Mouse (Mus musculus) heart, postnatal 14 days (tissue): Measurements from ENCODE around the gene Naa15. TPM values are rescaled to one million over a fixed set of nuclear protein-coding genes. Genes with fewer than 3 reads are reported as not detected.
A peak's percentile ranks its signal among the peaks of the same experiment; 100 is the strongest.

Experiments
- DNase-seq, 2 experiments: peaks; one replicate each; pipeline ENCODE4 v3.0.0; 2021 to 2022
- intact Hi-C: fragments of 180-260 bp; cut with DNase I; formaldehyde crosslinking; loops from one replicate; pipeline ENCODE4 v1.15.1; 2025
- total RNA-seq, 2 experiments: library from RNA; stranded (reverse); gene quantifications; 2 replicates each; pipeline ENCODE4 v1.2.3; 2021

The Naa15 gene
- total RNA-seq, 2 experiments from 2014 or later = 44.8 to 45.0 TPM

GRCm38 (mm10) chr3:51497978-51498377, 83.0 kb downstream of the Naa15 start:
- no peak for DNase-seq
- intact Hi-C loops = no loop called here

GRCm38 (mm10) chr3:51498659-51499058, 83.7 kb downstream of the Naa15 start:
- intact Hi-C loops = no loop called here
- no peak for DNase-seq

GRCm38 (mm10) chr3:51499876-51500275, 84.9 kb downstream of the Naa15 start:
- intact Hi-C loops = no loop called here
- DNase-seq = no peak

GRCm38 (mm10) chr3:51504385-51504952, 89.5 kb downstream of the Naa15 start:
- intact Hi-C loops = no loop called here
- no peak for DNase-seq

GRCm38 (mm10) chr3:51505465-51505864, 90.5 kb downstream of the Naa15 start:
- DNase-seq = no peak
- intact Hi-C loops = no loop called here

- intact Hi-C loops = loop anchor here (2.0 to 5.0 kb wide), 3 partner anchors 71 to 732 kb away; no protein-coding TSS in a partner anchor
- peak; percentile 81 to 89 for DNase-seq
These were observed 96.0 kb downstream of the Naa15 start for GRCm38 (mm10) chr3:51510903-51511302.

GRCm38 (mm10) chr3:51511983-51512382, 97.0 kb downstream of the Naa15 start:
- no peak for DNase-seq
- intact Hi-C loops = loop anchor here (2.0 to 5.0 kb wide), 3 partner anchors 70 to 731 kb away; no protein-coding TSS in a partner anchor

- no peak for DNase-seq
- intact Hi-C loops = no loop called here
These were observed 102.5 kb downstream of the Naa15 start for GRCm38 (mm10) chr3:51517467-51517866.

- no peak for DNase-seq
- intact Hi-C loops = no loop called here
These were observed 103.2 kb downstream of the Naa15 start for GRCm38 (mm10) chr3:51517878-51518762.

- no peak for DNase-seq
- intact Hi-C loops = no loop called here
These were observed 103.8 kb downstream of the Naa15 start for GRCm38 (mm10) chr3:51518763-51519121.

- intact Hi-C loops = no loop called here
- DNase-seq = no peak
These were observed 106.3 kb downstream of the Naa15 start for GRCm38 (mm10) chr3:51521262-51521661.

- no peak for DNase-seq
- intact Hi-C loops = no loop called here
These were observed 110.3 kb downstream of the Naa15 start for GRCm38 (mm10) chr3:51525186-51525785.

Other genes starting within 250 kb of the Naa15 start
- 10 to 100 TPM; 53.9 to 68.6 TPM for gene Noct, start 190.7 kb upstream of the Naa15 start, total RNA-seq
- gene Elf2, start 74.5 kb upstream of the Naa15 start, total RNA-seq = 10 to 100 TPM; 72.0 to 72.9 TPM
- gene Mgarp, start 18.4 kb upstream of the Naa15 start, total RNA-seq = under 1 TPM; 0.33 to 0.34 TPM
- gene Ndufc1, start 6.2 kb upstream of the Naa15 start, total RNA-seq = 1,000 to 10,000 TPM; 1,427 to 1,430 TPM
- 10 to 100 TPM in 1 of 2 experiments, 1 to 10 TPM in 1; 9.3 to 10.3 TPM for gene Rab33b, start 68.8 kb downstream of the Naa15 start, total RNA-seq
- 10 to 100 TPM; 56.2 to 56.7 TPM for gene Setd7, start 145.7 kb downstream of the Naa15 start, total RNA-seq
- gene Mgst2, start 245.2 kb downstream of the Naa15 start, total RNA-seq = 1 to 10 TPM; 2.1 to 2.9 TPM